ENCODE assay signal across 22 mouse cellular contexts in genomic region chr13:31254016-31254415, GRCm38 (mm10).
DNase-seq lines count a peak whose midpoint lies in the region; ATAC-seq lines count a peak whose summit lies in the region.
"Had no signal": no experiment of that assay in that cellular context is flagged by ENCODE, and none has a peak within 500 bp of the region (broad histone marks: within the 10 kb centered on the region; RNA-seq: fewer than 3 reads in every experiment).

No protein-coding gene starts in this region.

- ATAC-seq in lung, embryonic 16.5 days (ENCODE audit: low read depth): peak; percentile 44; the same call in 1 of the 2 replicates
- ATAC-seq: CD4-positive, CD25-positive, alpha-beta regulatory T cell, adult 4 months; forebrain, embryonic 13.5 days; forebrain, embryonic 15.5 days had no signal

- intact Hi-C loops in heart, postnatal 14 days (cut with DNase I): no loop called here
- intact Hi-C loops in left cerebral cortex, postnatal 25 days (cut with DNase I): no loop called here

- H3K9ac ChIP-seq in lung, embryonic 16.5 days (ENCODE audit: low read length): no peak overlapping the region
- H3K9ac ChIP-seq: embryonic facial prominence, embryonic 12.5 days; forebrain, embryonic 13.5 days; forebrain, embryonic 15.5 days had no signal

- no peak overlapping the region for H3K27ac ChIP-seq in lung, embryonic 16.5 days (ENCODE audit: low read length)
- H3K27ac ChIP-seq: embryonic facial prominence, embryonic 10.5 days; embryonic facial prominence, embryonic 12.5 days; forebrain, embryonic 13.5 days; forebrain, embryonic 15.5 days had no signal

- WGBS in lung, embryonic 16.5 days: 43% methylated on average over 4 of the region's 4 CpGs

- H3K4me1 ChIP-seq in lung, embryonic 16.5 days (replicated peaks; ENCODE audit: control insufficient read depth, insufficient read depth, low read length): peaks cover 5% of the 10 kb centered on the region; the same call in 1 of the 2 replicates
- H3K4me1 ChIP-seq: embryonic facial prominence, embryonic 10.5 days; embryonic facial prominence, embryonic 12.5 days; forebrain, embryonic 13.5 days; forebrain, embryonic 15.5 days had no signal

- no peaks in the 10 kb centered on the region for H3K27me3 ChIP-seq in lung, embryonic 16.5 days (ENCODE audit: control insufficient read depth, insufficient read depth, low read depth, low read length)
- H3K27me3 ChIP-seq: CH12.LX; embryonic facial prominence, embryonic 12.5 days; forebrain, embryonic 13.5 days; forebrain, embryonic 15.5 days had no signal

- H3K9me3 ChIP-seq in lung, embryonic 16.5 days (ENCODE audit: control insufficient read depth, low read length): no peaks in the 10 kb centered on the region
- H3K9me3 ChIP-seq: embryonic facial prominence, embryonic 10.5 days; embryonic facial prominence, embryonic 12.5 days; forebrain, embryonic 13.5 days; forebrain, embryonic 15.5 days; G1E had no signal

- H3K36me3 ChIP-seq in lung, embryonic 16.5 days (ENCODE audit: control insufficient read depth, insufficient read depth, low read length): no peaks in the 10 kb centered on the region
- H3K36me3 ChIP-seq: embryonic facial prominence, embryonic 10.5 days; embryonic facial prominence, embryonic 12.5 days; forebrain, embryonic 15.5 days; G1E had no signal

- no peak overlapping the region for H3K4me3 ChIP-seq in lung, embryonic 16.5 days (ENCODE audit: low read length)
- H3K4me3 ChIP-seq: embryonic facial prominence, embryonic 10.5 days; embryonic facial prominence, embryonic 12.5 days; forebrain, embryonic 13.5 days; forebrain, embryonic 15.5 days had no signal

- no peak overlapping the region for H3K4me2 ChIP-seq in lung, embryonic 16.5 days (ENCODE audit: low read depth, low read length)
- H3K4me2 ChIP-seq: embryonic facial prominence, embryonic 12.5 days; forebrain, embryonic 13.5 days; forebrain, embryonic 15.5 days had no signal

- peak; percentile 82 for DNase-seq in heart, adult 11 months
- DNase-seq in heart, postnatal 14 days: no peak
- no peak for DNase-seq in lung, postnatal 25 days (ENCODE audit: low spot score)
- peak; percentile 14 for DNase-seq in lung, postnatal 14 days
- no peak for DNase-seq in lung, postnatal 36 days
- no peak for DNase-seq in left cerebral cortex, postnatal 25 days (ENCODE audit: low spot score in 2 of 2)
- DNase-seq: adrenal gland, adult 8-10 months; adrenal gland, postnatal 14 days; adrenal gland, postnatal 36 days; B cell, adult 2 months; cerebellum, adult 11-12 months; cerebellum, adult 2 months; cerebellum, adult 9-10 months; cerebellum, postnatal 25 days had no signal

Comparison
In these comparisons a context has a peak if more than half of its experiments do, and no peak if none do; other contexts are left out.
1. DNase-seq: peak in heart, adult 11 months (single experiment) and lung, postnatal 14 days (single experiment); none in heart, postnatal 14 days (0 of 2), lung, postnatal 25 days (single experiment), lung, postnatal 36 days (single experiment) and left cerebral cortex, postnatal 25 days (0 of 2).